Mouse (Mus musculus) ZHBTc4 (cell line): Measurements from ENCODE around the gene Jph4.

Source experiments
- DNase-seq: peaks from one replicate; pipeline ENCODE4 v3.0.0-alpha.2; 2011; ENCODE audit warnings: low read depth, low spot score

The Jph4 gene

GRCm38 (mm10) chr14:55118852-55119251, 2.1 kb upstream of the Jph4 start:
- DNase-seq, result no peak

- DNase-seq, result no peak
Observed at GRCm38 (mm10) chr14:55115846-55116245, 889 bp downstream of the Jph4 start.

DNA sequence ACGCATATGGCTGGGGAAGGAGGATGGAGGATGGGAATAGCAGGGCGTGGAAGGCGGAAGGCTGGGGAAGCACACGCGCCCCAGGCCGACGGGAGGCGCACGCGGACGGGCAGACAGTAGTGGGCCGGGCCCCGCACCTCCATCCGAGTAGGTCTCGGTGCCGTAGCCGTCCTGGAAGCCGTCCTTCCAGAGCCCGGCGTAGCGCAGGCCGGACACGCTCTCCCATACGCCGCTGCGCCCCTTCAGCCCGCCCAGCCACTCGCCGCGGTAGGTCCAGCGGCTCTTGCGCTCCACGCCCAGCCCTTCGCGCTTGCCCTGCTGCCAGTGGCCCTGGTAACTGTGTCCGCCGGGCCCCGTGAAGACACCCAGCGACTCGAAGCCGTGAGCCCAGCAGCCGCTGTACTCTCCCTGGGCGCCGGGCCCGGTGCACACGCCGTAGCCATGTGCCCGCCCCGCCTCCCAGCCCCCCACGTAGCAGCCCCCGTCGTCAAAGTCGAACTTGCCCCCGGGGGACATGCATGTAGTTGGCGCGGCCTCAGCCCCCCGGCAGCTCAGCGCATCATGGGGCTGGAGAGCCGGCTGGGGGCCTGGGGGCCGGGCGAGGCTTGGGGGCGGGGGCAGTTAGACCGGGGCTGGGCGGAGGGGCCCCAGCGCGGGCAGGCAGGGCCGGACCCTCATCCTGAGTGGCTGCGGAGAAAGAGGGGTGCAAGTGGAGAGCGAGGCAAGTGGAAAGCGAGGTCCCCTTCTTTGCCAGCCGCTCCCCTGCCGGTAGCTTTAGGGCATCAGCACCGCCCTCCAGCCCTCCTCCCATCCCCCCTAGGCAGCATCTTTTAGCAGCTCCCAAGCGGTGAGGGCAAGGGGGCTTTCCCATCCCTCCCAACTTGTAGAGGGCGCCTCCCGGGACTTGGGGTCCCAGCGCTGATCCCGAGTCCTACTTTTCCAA, 1.7 kb downstream of the Jph4 start:
- peak; percentile 61 for DNase-seq

DNA sequence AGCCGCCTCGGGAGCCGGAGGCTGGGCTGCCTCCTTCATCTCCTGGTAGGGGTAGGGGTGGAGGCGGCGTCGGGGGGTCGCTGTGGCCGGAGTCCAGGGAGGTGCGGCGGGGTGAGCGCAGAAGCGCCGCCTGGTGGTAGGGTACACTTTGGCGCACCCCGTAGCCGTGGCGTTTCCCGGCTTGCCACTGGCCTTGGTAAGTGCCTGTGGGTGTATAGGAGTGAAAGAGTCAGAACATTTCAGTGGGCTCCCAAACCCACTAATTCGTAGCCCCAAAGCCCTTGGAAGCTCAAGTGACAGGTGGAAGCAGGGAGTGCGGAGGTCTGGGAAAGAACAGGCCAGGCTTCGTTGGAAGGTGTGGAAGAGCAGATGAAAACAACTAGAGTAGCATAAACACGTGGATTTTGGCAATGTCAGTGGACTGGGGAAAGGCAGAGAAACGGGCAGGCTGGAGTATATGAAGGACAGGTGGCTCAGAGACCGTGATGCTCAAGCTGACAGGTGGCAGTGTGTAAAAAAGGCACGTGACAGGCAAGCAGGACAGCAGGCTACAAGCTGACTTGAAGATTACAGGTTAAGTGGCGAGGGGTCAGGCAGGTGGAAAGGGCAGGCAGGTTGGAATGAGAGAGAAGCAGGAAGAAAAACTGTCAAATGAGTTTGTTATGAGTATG, 2.6 kb downstream of the Jph4 start:
- DNase-seq, result peak; percentile 79

- DNase-seq, result peak; percentile 42
Observed at GRCm38 (mm10) chr14:55113351-55113974, 3.3 kb downstream of the Jph4 start.

- no peak for DNase-seq
Observed at GRCm38 (mm10) chr14:55111720-55112119, 5.0 kb downstream of the Jph4 start.

- DNase-seq, result no peak
Observed at GRCm38 (mm10) chr14:55110076-55110475, 6.7 kb downstream of the Jph4 start.

DNA sequence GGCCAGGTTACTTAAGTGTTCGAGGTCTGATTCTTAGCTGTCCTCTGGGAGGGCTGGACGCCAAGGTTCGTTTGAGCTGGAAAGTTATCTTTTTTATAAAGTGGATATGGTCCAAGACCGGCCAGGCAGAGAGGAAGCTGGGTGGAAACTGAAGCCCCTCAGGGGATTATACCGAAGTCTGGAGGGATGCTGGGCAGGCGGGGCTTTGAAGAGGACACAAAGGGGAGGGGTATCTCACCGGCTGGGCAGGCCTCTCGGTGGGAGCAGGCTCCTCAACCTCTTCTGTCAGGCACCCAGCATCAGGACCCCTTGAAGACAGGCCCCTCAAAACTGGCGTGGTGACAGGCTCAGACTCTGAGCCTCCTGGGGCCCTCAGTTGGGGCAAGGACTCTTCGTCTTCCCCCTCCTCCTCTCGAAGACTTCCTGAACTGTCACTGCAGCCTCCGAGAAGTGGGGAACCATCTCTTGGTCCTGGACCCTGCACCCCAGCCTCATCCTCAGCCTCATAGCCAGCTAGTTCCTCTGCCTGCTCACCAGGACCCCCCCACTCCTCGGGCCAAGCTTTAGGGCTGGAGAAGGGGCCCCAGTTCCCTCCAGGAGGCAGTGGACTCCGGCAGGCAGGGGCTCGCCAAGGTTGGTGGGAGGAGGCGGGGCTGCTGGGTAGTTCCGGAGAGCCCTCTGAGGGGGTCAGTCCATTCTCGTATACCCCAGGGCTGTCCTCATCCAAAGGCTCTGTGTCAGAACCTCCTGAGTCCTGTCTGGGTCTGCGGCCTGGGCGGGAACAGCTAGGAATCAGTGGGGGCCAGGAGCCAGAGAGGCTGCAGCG, 7.5 kb downstream of the Jph4 start:
- peak; percentile 26 for DNase-seq

DNA sequence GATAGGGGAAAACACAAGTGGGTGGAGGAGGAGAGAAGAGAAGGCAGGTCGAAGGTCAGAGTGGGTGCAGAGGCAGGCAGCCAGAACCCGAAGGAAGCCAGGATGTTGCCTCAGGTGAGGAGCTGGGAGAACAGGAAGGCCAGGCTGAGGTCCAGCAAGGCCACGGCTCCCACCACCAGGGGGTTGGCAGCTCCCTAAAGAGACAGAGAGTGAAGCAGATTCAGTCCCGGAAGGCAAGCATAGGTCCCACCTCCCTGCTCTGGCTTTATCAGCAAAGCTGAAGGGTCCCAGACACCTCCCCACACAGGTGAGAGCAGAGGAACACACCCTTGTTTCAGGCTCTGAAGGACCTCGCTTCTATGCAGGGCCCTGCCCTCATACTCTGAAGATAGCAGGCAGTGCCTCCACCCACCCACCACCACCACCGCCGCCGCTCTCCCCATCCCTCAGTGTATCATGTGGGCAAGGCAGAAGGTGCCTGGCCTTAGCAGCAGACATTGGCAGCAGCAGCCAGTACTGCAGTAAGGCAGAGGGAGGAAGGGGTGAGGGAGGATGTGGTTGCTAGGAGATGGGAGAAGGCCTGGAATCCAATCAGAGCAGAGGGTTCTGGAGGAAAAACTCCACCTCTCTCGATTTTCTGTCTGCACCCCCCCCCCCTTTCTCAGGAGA, 8.4 kb downstream of the Jph4 start:
- DNase-seq, result no peak

- DNase-seq, result no peak
Observed at GRCm38 (mm10) chr14:55106990-55107389, 9.7 kb downstream of the Jph4 start.

- DNase-seq, result peak; percentile 94
Observed at GRCm38 (mm10) chr14:55105836-55106809, 10.6 kb downstream of the Jph4 start, which contains the start of gene Ap1g2. Gene Ap1g2 (minus strand): TSS chr14:55106593.

GRCm38 (mm10) chr14:55105386-55105785, 11.3 kb downstream of the Jph4 start:
- no peak for DNase-seq

- DNase-seq, result no peak
Observed at GRCm38 (mm10) chr14:55104365-55104764, 12.4 kb downstream of the Jph4 start.

GRCm38 (mm10) chr14:55102253-55102785, 14.4 kb downstream of the Jph4 start:
- no peak for DNase-seq

- peak; percentile 75 for DNase-seq
Observed at GRCm38 (mm10) chr14:55101592-55101991, 15.1 kb downstream of the Jph4 start.

- peak; percentile 91 for DNase-seq
Observed at GRCm38 (mm10) chr14:55098067-55098466, 18.7 kb downstream of the Jph4 start.

DNA sequence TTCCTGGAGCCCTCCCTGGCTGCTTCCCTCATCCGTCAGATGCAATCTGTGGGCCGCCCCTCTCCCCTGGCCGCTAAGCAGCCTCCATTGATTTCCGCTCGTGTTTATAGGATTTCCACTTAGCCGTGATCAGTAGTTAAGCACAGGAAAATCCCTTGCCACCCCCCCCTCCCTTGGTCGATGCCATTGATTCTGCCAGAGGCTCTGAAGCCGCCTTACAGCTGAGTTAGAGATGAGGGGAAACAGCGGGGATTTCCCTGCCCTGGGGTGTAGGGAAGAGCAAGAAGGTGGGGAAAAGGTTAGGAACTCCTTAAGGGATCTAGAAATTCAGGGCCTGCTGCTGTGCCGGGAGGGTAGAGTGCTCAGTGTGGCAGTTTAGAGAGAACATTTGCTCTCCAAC, 19.1 kb downstream of the Jph4 start:
- DNase-seq, result no peak

- DNase-seq, result no peak
Observed at GRCm38 (mm10) chr14:55096573-55097087, 20.1 kb downstream of the Jph4 start.

DNA sequence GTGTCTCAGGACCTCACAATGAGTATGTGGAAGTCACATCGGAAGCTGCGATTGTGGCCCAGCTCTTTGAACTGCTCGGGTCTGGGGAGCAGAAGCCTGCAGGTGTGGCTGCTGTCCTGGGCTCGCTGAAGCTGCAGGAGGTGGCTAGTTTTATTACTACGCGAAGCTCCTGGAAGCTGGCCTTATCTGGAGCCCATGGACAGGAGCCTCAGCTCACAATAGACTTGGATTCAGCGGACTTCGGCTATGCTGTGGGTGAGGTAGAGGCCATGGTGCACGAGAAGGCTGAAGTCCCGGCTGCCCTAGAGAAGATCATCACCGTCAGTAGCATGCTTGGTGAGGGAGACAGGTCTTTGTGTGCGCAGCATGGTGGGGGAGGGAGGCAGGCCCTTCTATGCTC, 21.1 kb downstream of the Jph4 start:
- DNase-seq, result no peak
